Mouse (Mus musculus) cerebellum, adult 11-12 months (tissue): ENCODE data around the gene Ost4.

Experiments used
- DNase-seq: peaks from one replicate; pipeline ENCODE4 v3.0.0; 2022

The Ost4 gene

GRCm38 (mm10) chr5:30907413-30908059 is at the start of gene Ost4:
Gene Ost4, minus strand, starts transcription at chr5:30907788.
- DNase-seq, result peak; percentile 91

GRCm38 (mm10) chr5:30955751-30956150 is 48.2 kb upstream of the Ost4 start:
- no peak for DNase-seq

GRCm38 (mm10) chr5:30954556-30954955 is 47.0 kb upstream of the Ost4 start:
- DNase-seq, result no peak

- peak; percentile 77 for DNase-seq
Measured at GRCm38 (mm10) chr5:30954065-30954464, 46.5 kb upstream of the Ost4 start.

GRCm38 (mm10) chr5:30952551-30952950 is 45.0 kb upstream of the Ost4 start:
- DNase-seq, result no peak

GRCm38 (mm10) chr5:30951706-30952105 is 44.1 kb upstream of the Ost4 start:
- DNase-seq, result no peak

DNA sequence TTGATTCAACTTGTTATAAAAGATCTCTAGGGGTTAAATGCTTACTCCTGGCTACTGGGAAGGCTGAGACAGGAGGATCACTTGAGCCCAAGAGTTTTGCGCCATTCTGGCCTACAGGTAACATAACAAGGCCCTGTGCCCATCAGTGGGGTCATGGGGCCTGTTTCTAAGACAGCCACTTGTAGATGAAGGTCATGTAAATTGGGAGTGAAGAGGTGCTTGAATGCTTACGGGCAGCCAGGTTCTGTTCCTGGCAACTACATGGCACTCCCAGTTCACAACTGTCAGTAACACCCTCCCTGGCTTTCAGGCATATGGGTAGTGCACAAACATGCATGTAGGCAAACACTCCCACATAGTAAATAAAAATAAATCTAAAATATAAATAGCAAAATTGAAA is 43.3 kb upstream of the Ost4 start:
- DNase-seq, result no peak

DNA sequence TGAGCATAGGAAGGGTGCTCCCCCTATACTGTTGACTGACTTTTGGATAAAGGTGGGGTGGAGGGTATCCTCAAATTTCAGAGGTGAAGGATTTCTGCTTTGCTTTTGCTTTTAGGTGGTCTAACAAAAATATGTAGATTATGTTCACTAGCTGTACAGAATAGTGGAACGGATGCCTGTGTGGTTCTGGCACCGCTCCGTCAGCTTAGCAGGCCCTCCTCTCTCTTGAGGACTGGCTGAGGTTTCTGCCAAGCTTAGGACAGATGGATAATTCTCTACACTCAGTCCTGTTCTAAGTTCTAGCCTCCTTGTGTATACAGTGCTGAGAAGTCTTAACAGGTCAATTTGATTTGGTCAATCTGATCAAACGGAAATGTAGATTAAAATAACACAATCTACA is 42.9 kb upstream of the Ost4 start:
- DNase-seq, result peak; percentile 44

DNA sequence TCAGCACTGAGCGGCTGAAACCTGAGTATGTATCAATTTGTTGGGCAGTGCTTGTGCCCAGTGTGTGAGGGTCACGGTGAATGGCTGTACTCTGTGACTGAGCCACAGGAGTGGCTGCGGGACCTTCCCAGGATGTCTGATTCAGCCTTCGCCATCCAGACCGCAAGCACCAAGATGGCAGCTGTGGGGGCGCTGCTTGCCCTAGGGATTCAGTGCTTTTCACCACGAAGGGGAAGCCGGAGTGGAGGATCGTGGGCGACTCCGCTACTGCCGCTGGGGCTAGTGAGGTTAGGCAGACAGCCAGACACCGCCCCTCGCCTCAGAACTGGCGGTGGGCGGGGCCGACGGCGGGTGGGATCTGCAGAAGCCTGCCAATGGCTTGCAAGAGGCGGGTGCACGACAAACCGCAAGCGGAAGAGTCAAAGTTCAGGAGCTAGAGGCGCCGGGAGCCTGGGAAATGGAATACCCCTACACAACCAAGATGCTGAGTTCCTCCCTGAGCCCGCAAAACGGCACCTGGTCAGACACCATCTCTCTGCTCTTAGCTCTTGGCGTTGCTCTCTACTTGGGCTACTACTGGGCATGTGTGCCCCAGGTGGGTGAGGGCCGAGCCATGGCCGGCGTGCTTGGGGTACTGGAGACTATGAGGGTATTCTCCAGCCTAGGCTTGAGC is 42.2 kb upstream of the Ost4 start:
- DNase-seq, result peak; percentile 86

- DNase-seq, result no peak
Measured at GRCm38 (mm10) chr5:30948620-30949019, 41.0 kb upstream of the Ost4 start.

- DNase-seq, result peak; percentile 79
Measured at GRCm38 (mm10) chr5:30944956-30945781, 37.6 kb upstream of the Ost4 start, which contains the start of gene Cgref1. Gene Cgref1, minus strand, starts transcription at chr5:30945591.

DNA sequence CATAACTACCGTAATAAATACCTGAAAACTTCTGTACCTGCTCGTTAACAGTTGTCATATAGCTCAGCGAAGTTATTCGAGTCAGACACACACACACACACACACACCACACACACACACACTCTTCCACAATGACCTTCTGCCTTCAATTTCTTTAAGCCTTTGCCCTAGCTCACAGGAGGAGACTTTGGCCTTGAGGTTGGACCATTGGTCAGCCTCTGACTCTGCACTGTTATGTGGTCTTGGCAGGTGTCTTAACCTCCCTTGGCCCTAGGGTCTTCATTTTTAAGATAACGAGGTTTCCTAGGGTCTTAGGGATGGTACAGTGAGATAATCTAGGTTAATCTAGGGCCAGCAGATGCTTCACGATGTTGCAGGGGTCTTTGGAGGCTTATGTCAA is 36.8 kb upstream of the Ost4 start:
- no peak for DNase-seq

DNA sequence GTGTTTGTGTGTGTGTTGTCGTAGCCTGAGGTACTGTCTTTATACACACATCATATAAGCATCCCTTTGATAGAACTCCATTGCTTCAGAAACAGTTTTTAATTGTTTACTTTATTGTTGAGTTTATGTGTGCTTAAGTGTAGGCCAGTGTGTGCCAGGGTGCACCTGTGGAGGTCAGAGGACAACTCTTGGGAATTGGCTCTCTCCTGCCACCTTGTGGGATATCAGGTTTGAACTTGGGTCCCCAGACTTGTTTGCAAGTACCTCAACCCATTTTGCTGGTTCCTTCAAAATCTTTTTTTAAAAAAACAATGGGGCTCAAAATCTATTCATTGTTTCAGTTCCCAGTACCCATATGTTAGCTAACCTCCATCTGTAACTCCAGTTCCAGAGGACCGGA is 35.4 kb upstream of the Ost4 start:
- DNase-seq, result no peak

GRCm38 (mm10) chr5:30934725-30935461 is 27.3 kb upstream of the Ost4 start:
- no peak for DNase-seq

DNA sequence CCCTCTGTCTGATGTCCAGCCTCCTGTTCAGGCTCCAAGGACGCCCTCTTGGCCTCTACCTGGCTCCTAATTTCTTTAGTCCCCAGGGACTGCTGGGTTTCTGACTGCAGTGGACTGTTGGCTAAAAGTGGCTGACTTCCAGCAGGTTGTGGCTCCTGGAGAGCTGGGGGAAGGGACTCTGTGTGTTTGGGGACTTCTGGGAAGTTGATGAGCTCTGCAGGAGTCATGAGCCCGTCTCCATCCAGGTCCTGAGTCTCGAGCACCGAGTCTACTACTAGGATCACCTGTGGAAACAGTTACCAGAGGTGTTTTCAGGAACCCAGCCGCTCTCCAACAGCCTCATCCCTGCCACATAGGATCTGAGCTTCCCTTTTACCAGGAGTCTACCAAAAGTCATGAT is 26.1 kb upstream of the Ost4 start:
- DNase-seq, result no peak

GRCm38 (mm10) chr5:30931378-30931777 is 23.8 kb upstream of the Ost4 start:
- DNase-seq, result no peak

DNA sequence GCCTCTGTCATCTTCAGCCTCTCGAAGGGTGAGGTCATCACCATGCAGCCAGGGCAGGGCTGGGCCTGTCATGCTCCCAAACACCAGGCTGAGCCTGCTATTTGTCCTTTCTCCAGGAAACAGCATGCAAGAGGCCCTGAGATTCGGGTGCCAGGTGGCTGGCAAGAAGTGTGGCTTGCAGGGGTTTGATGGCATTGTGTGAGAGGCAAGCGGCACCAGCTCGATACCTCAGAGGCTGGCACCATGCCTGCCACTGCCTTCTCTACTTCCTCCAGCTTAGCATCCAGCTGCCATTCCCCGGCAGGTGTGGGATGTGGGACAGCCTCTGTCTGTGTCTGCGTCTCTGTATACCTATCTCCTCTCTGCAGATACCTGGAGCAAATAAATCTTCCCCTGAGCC is 23.3 kb upstream of the Ost4 start:
- peak; percentile 33 for DNase-seq

DNA sequence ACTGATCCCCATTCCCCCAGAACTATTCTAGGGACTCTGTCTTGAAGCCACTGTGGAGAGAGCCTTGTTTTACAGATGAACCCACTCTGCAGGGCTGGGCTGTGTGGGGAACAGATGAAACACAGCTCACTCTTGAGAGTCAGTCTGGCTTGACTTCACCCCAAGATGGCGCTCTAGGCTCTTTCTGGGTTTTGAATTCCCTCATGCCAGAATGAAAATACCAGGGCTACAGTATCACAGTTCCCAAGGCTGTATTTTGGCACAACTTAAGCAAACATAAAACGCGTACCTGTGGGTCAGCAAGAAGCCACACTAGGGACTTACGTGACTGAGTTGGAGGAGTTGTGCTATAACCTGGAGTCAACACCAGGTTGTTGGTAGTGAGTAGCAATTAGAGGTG is 22.5 kb upstream of the Ost4 start:
- peak; percentile 71 for DNase-seq

GRCm38 (mm10) chr5:30927945-30928529 is 20.4 kb upstream of the Ost4 start:
- no peak for DNase-seq

- no peak for DNase-seq
Measured at GRCm38 (mm10) chr5:30926073-30926472, 18.5 kb upstream of the Ost4 start.

DNA sequence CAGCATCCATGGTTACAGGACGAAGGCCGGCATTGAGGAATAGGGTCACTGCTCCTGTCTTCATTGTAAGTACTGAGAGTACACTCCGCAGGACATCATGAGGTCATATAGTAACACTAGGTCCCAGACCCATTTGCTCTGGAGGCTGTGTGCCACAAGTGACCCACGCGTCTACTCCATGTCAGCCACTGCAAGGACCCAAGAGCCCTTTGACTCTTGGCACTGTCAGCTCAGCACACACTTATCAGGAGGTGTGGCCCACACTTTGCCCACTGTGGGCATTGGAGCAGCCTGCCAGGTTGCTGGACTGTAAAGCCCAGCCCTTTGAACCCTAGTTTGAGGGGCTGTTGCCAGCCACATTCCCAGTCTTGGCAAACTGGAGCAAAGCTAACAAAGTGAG is 17.6 kb upstream of the Ost4 start:
- DNase-seq, result no peak

DNA sequence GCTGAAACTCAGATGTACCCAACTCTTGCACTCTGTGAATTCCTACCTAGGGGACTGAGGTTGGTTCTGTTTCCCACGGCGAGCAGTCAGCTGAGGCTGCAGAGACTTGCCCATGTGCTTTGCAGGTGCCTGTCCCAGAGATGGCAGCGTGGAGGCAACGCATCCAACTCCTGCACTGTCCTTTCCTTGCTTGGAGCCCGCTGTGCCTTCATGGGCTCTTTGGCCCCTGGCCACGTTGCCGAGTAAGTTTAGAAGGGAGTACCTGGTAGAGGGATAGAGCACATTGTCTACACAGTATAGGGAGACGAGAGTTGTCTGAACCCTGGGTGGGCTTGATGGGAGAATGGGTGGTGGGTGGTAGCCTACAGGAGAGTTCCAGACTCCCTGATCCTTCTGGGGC is 17.0 kb upstream of the Ost4 start:
- DNase-seq, result no peak

GRCm38 (mm10) chr5:30923119-30923518 is 15.5 kb upstream of the Ost4 start:
- DNase-seq, result no peak
